In genomic region chr1:93980932-93981331, GRCm38 (mm10) we compare ENCODE assay signal across 24 mouse cellular contexts. TPM values are rescaled to one million over a fixed set of nuclear protein-coding genes. Genes with fewer than 3 reads are reported as not detected.
A peak's percentile ranks its signal among the peaks of the same experiment; 100 is the strongest.
DNase-seq lines count a peak whose midpoint lies in the region; ATAC-seq and TF ChIP-seq lines count a peak whose summit lies in the region.
"Not testable (repeated sequence)": the region's sequence is repeated elsewhere in the genome, so short reads cannot be mapped to it uniquely, and the experiment has no call there.
"Had no signal": no experiment of that assay in that cellular context is flagged by ENCODE, and none has a peak within 500 bp of the region (broad histone marks: within the 10 kb centered on the region; RNA-seq: fewer than 3 reads in every experiment).

No protein-coding gene starts in this region.

- not testable (repeated sequence) for H3K9ac ChIP-seq in forebrain, embryonic 13.5 days; hindbrain, embryonic 15.5 days; kidney, embryonic 14.5 days (ENCODE audit: low read depth, low read length); lung, postnatal 0 days (replicated peaks; ENCODE audit: low read depth); midbrain, embryonic 16.5 days (ENCODE audit: low read depth, low read length); neural tube, embryonic 14.5 days (replicated peaks; ENCODE audit: low read depth, low read length)

- POLR2A ChIA-PET in Patski (lab: Charles Lee), result not testable (repeated sequence)

- not testable (repeated sequence) for H3K27me3 ChIP-seq in Patski; forebrain, embryonic 13.5 days; hindbrain, embryonic 15.5 days; kidney, embryonic 14.5 days (ENCODE audit: control insufficient read depth, insufficient read depth, low read length); lung, postnatal 0 days (replicated peaks; ENCODE audit: insufficient read depth, low read length); midbrain, embryonic 16.5 days (ENCODE audit: control insufficient read depth, insufficient read depth, low read depth, low read length); neural tube, embryonic 14.5 days (ENCODE audit: control insufficient read depth, insufficient read depth, low read length)

- WGBS in forebrain, embryonic 13.5 days, result no CpG with 5 or more reads among the region's 2 CpGs
- no CpG with 5 or more reads among the region's 2 CpGs for WGBS in hindbrain, embryonic 15.5 days
- WGBS in kidney, embryonic 14.5 days, result no CpG with 5 or more reads among the region's 2 CpGs
- WGBS in lung, postnatal 0 days, result no CpG with 5 or more reads among the region's 2 CpGs
- WGBS in midbrain, embryonic 16.5 days, result no CpG with 5 or more reads among the region's 2 CpGs
- WGBS in neural tube, embryonic 14.5 days, result no CpG with 5 or more reads among the region's 2 CpGs

- in situ Hi-C loops in Patski (cut with MboI; ENCODE audit: low pct_unique_long_range_greater_than_20kb), result not testable (repeated sequence)

- TF ChIP-seq EP300 in lung, postnatal 0 days (IDR thresholded peaks at IDR 0.05), result not testable (repeated sequence)

- H3K4me2 ChIP-seq in forebrain, embryonic 13.5 days; hindbrain, embryonic 15.5 days; kidney, embryonic 14.5 days (replicated peaks; ENCODE audit: low read depth, low read length); lung, postnatal 0 days (replicated peaks; ENCODE audit: low read depth, low read length); midbrain, embryonic 16.5 days (ENCODE audit: low read length); neural tube, embryonic 14.5 days (ENCODE audit: low read depth, low read length): not testable (repeated sequence)

- H3K27ac ChIP-seq in forebrain, embryonic 13.5 days; hindbrain, embryonic 15.5 days (replicated peaks); kidney, embryonic 14.5 days (ENCODE audit: low read depth, low read length); lung, postnatal 0 days (ENCODE audit: low read length); midbrain, embryonic 16.5 days (ENCODE audit: low read length); neural tube, embryonic 14.5 days (ENCODE audit: low read depth, low read length): not testable (repeated sequence)

- not testable (repeated sequence) for H3K4me3 ChIP-seq in forebrain, embryonic 13.5 days; hindbrain, embryonic 15.5 days; kidney, embryonic 14.5 days (ENCODE audit: low read length); lung, postnatal 0 days (ENCODE audit: low read depth, low read length); midbrain, embryonic 16.5 days (ENCODE audit: low read depth, low read length); neural tube, embryonic 14.5 days (ENCODE audit: low read depth, low read length)

- not testable (repeated sequence) for DNase-seq in Patski (ENCODE audit: low read depth, low spot score); lung, postnatal 0 days (ENCODE audit: low spot score)

- TF ChIP-seq CTCF in Patski (IDR thresholded peaks at IDR 0.05); lung, postnatal 0 days (IDR thresholded peaks at IDR 0.05): not testable (repeated sequence)

- CTCF ChIA-PET in Patski (lab: Charles Lee), result not testable (repeated sequence)

- peak; percentile 93 for ATAC-seq in Patski
- ATAC-seq in forebrain, embryonic 13.5 days, result peak; percentile 68; the same call in 1 of the 2 replicates
- ATAC-seq in granulocyte monocyte progenitor cell, adult 5-6 weeks (replicated peaks; ENCODE audit: poor library complexity, severe bottlenecking), result peak; percentile 74
- ATAC-seq in hindbrain, embryonic 15.5 days (ENCODE audit: low FRiP score, low read depth), result 0 out of 2 replicates have a peak, but pooled peaks have one; percentile 55
- peak; percentile 80; the same call in 1 of the 2 replicates for ATAC-seq in kidney, embryonic 14.5 days (ENCODE audit: low FRiP score, low TSS enrichment)
- 0 out of 2 replicates have a peak, but pooled peaks have one; percentile 37 for ATAC-seq in lung, postnatal 0 days
- ATAC-seq in midbrain, embryonic 16.5 days, result peak; percentile 45; the same call in 1 of the 2 replicates
- ATAC-seq in neural tube, embryonic 14.5 days (ENCODE audit: low read depth), result peak; percentile 79; the same call in 1 of the 2 replicates

- not testable (repeated sequence) for H3K9me3 ChIP-seq in forebrain, embryonic 13.5 days (replicated peaks); hindbrain, embryonic 15.5 days; kidney, embryonic 14.5 days (ENCODE audit: control insufficient read depth, low read length); lung, postnatal 0 days (ENCODE audit: low read length); midbrain, embryonic 16.5 days (replicated peaks; ENCODE audit: control insufficient read depth, low read length, poor library complexity, severe bottlenecking); neural tube, embryonic 14.5 days (ENCODE audit: control insufficient read depth, low read length)

- not testable (repeated sequence) for H3K36me3 ChIP-seq in forebrain, embryonic 13.5 days (ENCODE audit: poor library complexity, severe bottlenecking); hindbrain, embryonic 15.5 days; kidney, embryonic 14.5 days (ENCODE audit: control insufficient read depth, insufficient read depth, low read length); lung, postnatal 0 days (ENCODE audit: insufficient read depth, low read length); midbrain, embryonic 16.5 days (ENCODE audit: control insufficient read depth, insufficient read depth, low read length); neural tube, embryonic 14.5 days (ENCODE audit: control insufficient read depth, insufficient read depth, low read length)

- not testable (repeated sequence) for H3K4me1 ChIP-seq in forebrain, embryonic 13.5 days; hindbrain, embryonic 15.5 days (replicated peaks); kidney, embryonic 14.5 days (ENCODE audit: control insufficient read depth, insufficient read depth, low read length); lung, postnatal 0 days (ENCODE audit: insufficient read depth, low read depth, low read length); midbrain, embryonic 16.5 days (ENCODE audit: control insufficient read depth, insufficient read depth, low read length); neural tube, embryonic 14.5 days (ENCODE audit: control insufficient read depth, insufficient read depth, low read length)

RNA-seq across cellular contexts. Expression of gene Gal3st2c, which starts 9.4 kb away (rescaled TPM):
- polyA plus RNA-seq in Patski (2021), result 0.06 TPM
- not detected in 2 replicates for polyA plus RNA-seq in forebrain, embryonic 13.5 days (2015; fragmentation: Nextera tagmentation; extraction: Ambion mirVana)
- not detected in 2 replicates for total RNA-seq in granulocyte monocyte progenitor cell, adult 5-6 weeks (2014; fragmentation: Nextera tagmentation)
- not detected in 2 replicates for total RNA-seq in granulocyte monocyte progenitor cell, adult 5-6 weeks (2017)
- polyA plus RNA-seq in hindbrain, embryonic 15.5 days (2015; fragmentation: Nextera tagmentation; extraction: Ambion mirVana), result not detected in 2 replicates
- polyA plus RNA-seq in kidney, embryonic 14.5 days (2014; fragmentation: Nextera tagmentation; extraction: Ambion mirVana), result not detected in 2 replicates
- not detected in 2 replicates for polyA plus RNA-seq in lung, postnatal 0 days (2015; fragmentation: Nextera tagmentation; extraction: Ambion mirVana)
- not detected in 2 replicates for polyA plus RNA-seq in midbrain, embryonic 16.5 days (2015; fragmentation: Nextera tagmentation; extraction: Ambion mirVana)
- not detected in 2 replicates for polyA plus RNA-seq in neural tube, embryonic 14.5 days (2014; fragmentation: Nextera tagmentation; extraction: Ambion mirVana)
- total RNA-seq: left cerebral cortex, postnatal 25 days; neutrophil, adult 5-6 weeks had no signal
- polyA plus RNA-seq: adrenal gland, adult 2 months; embryonic facial prominence, embryonic 11.5 days; limb, embryonic 13.5 days; liver, embryonic 13.5 days; lung, adult 2 months; midbrain, embryonic 10.5 days; stomach, embryonic 15.5 days had no signal

RNA-seq across cellular contexts. Expression of gene Neu4, which starts 39.3 kb away (rescaled TPM):
- polyA plus RNA-seq in Patski (2021), result not detected
- not detected in 2 replicates for polyA plus RNA-seq in forebrain, embryonic 13.5 days (2015; fragmentation: Nextera tagmentation; extraction: Ambion mirVana)
- not detected in 2 replicates for total RNA-seq in granulocyte monocyte progenitor cell, adult 5-6 weeks (2014; fragmentation: Nextera tagmentation)
- not detected in 2 replicates for total RNA-seq in granulocyte monocyte progenitor cell, adult 5-6 weeks (2017)
- polyA plus RNA-seq in hindbrain, embryonic 15.5 days (2015; fragmentation: Nextera tagmentation; extraction: Ambion mirVana), result 0.18 TPM in 1 of 2 replicates, not detected in the other
- not detected in 2 replicates for polyA plus RNA-seq in kidney, embryonic 14.5 days (2014; fragmentation: Nextera tagmentation; extraction: Ambion mirVana)
- not detected in 2 replicates for polyA plus RNA-seq in lung, postnatal 0 days (2015; fragmentation: Nextera tagmentation; extraction: Ambion mirVana)
- not detected in 2 replicates for polyA plus RNA-seq in midbrain, embryonic 16.5 days (2015; fragmentation: Nextera tagmentation; extraction: Ambion mirVana)
- polyA plus RNA-seq in neural tube, embryonic 14.5 days (2014; fragmentation: Nextera tagmentation; extraction: Ambion mirVana), result not detected in 2 replicates
- total RNA-seq: adrenal gland, adult 2 months; adrenal gland, postnatal 4 days; ES-E14; gastrocnemius, adult 18-20 months; gastrocnemius, postnatal 36 days; heart, postnatal 4 days; neutrophil, adult 5-6 weeks had no signal
- polyA plus RNA-seq: adrenal gland, adult 2 months; embryonic facial prominence, embryonic 11.5 days; heart, embryonic 15.5 days; large intestine, adult 2 months; limb, embryonic 13.5 days; liver, embryonic 13.5 days; lung, adult 2 months; midbrain, embryonic 10.5 days; stomach, embryonic 15.5 days had no signal

Comparison
In these comparisons a context has a peak if more than half of its experiments do, and no peak if none do; other contexts are left out.
1. ATAC-seq: peak in every context shown above with its lines; median percentile 93 in Patski; 80 in kidney, embryonic 14.5 days; 79 in neural tube, embryonic 14.5 days; 74 in granulocyte monocyte progenitor cell, adult 5-6 weeks; 68 in forebrain, embryonic 13.5 days; 55 in hindbrain, embryonic 15.5 days; 45 in midbrain, embryonic 16.5 days; 37 in lung, postnatal 0 days.